9 mouse cellular contexts compared by ENCODE assay signal in genomic region chr17:30195591-30196183, GRCm38 (mm10).
A peak's percentile ranks its signal among the peaks of the same experiment; 100 is the strongest.
DNase-seq lines count a peak whose midpoint lies in the region; ATAC-seq and TF ChIP-seq lines count a peak whose summit lies in the region.
"Had no signal": no experiment of that assay in that cellular context is flagged by ENCODE, and none has a peak within 500 bp of the region (broad histone marks: within the 10 kb centered on the region; RNA-seq: fewer than 3 reads in every experiment).

No protein-coding gene starts in this region.

- WGBS in forebrain, embryonic 11.5 days, result 87% methylated on average over 21 of the region's 21 CpGs
- WGBS in forebrain, embryonic 16.5 days, result 80% methylated on average over 21 of the region's 21 CpGs

- peaks cover 9% of the 10 kb centered on the region; the same call in 1 of the 2 replicates for H3K4me1 ChIP-seq in forebrain, embryonic 11.5 days (replicated peaks; ENCODE audit: control insufficient read depth, insufficient read depth, low read length)
- H3K4me1 ChIP-seq in forebrain, embryonic 16.5 days (replicated peaks; ENCODE audit: control insufficient read depth, insufficient read depth, low read length), result peaks cover 63% of the 10 kb centered on the region

- H3K27me3 ChIP-seq in forebrain, embryonic 11.5 days (ENCODE audit: control insufficient read depth, insufficient read depth, low read length), result no peaks in the 10 kb centered on the region
- no peaks in the 10 kb centered on the region for H3K27me3 ChIP-seq in forebrain, embryonic 16.5 days (replicated peaks; ENCODE audit: control insufficient read depth, insufficient read depth, low read length)

- H3K36me3 ChIP-seq in forebrain, embryonic 11.5 days (ENCODE audit: control insufficient read depth, insufficient read depth, low read length), result no peaks in the 10 kb centered on the region
- H3K36me3 ChIP-seq in forebrain, embryonic 16.5 days (ENCODE audit: control insufficient read depth, insufficient read depth), result no peaks in the 10 kb centered on the region

- TF ChIP-seq CTCF in layer of hippocampus, adult 2 months (conservative IDR thresholded peaks at IDR 0.05), result no peak

- H3K27ac ChIP-seq in forebrain, embryonic 11.5 days (ENCODE audit: low read depth, low read length), result no peak overlapping the region
- H3K27ac ChIP-seq in forebrain, embryonic 16.5 days (ENCODE audit: low read length), result no peak overlapping the region
- H3K27ac ChIP-seq in layer of hippocampus, adult 2 months, result peak overlapping the region; percentile 70; the same call in 1 of the 2 replicates

- H3K9me3 ChIP-seq in forebrain, embryonic 11.5 days (ENCODE audit: control insufficient read depth, low read length), result no peaks in the 10 kb centered on the region
- H3K9me3 ChIP-seq in forebrain, embryonic 16.5 days (ENCODE audit: control insufficient read depth, low read length), result no peaks in the 10 kb centered on the region

- DNase-seq in forebrain, embryonic 11.5 days (ENCODE audit: low spot score), result peak; percentile 48
- peak in 1 of 2 experiments; percentile 8 for DNase-seq in layer of hippocampus, adult 2 months (ENCODE audit: low spot score in 2 of 2)
- DNase-seq in layer of hippocampus, adult 18-20 months (ENCODE audit: low spot score in 2 of 2), result no peak
- DNase-seq in urinary bladder, adult 2 months (ENCODE audit: low spot score), result peak; percentile 19
- no peak for DNase-seq in urinary bladder, postnatal 25 days (ENCODE audit: low spot score)
- DNase-seq in right cerebral cortex, postnatal 4 days, result peak; percentile 1
- DNase-seq in ovary, postnatal 10 days (ENCODE audit: low spot score), result no peak
- DNase-seq: cerebellum, adult 9-11 months had no signal

- no peak for ATAC-seq in forebrain, embryonic 11.5 days (replicated peaks; ENCODE audit: low FRiP score)
- no peak for ATAC-seq in forebrain, embryonic 16.5 days

- H3K9ac ChIP-seq in forebrain, embryonic 11.5 days (ENCODE audit: low read length), result no peak overlapping the region
- no peak overlapping the region for H3K9ac ChIP-seq in forebrain, embryonic 16.5 days (replicated peaks; ENCODE audit: low read depth, low read length)

- no peak overlapping the region for H3K4me2 ChIP-seq in forebrain, embryonic 11.5 days (ENCODE audit: low read depth, low read length, severe bottlenecking)
- H3K4me2 ChIP-seq in forebrain, embryonic 16.5 days (ENCODE audit: low read length), result no peak overlapping the region

- H3K4me3 ChIP-seq in forebrain, embryonic 11.5 days (ENCODE audit: low read depth, low read length), result no peak overlapping the region
- no peak overlapping the region for H3K4me3 ChIP-seq in forebrain, embryonic 16.5 days (replicated peaks; ENCODE audit: low read length)
- H3K4me3 ChIP-seq in layer of hippocampus, adult 2 months, result no peak overlapping the region

Comparison
In these comparisons a context has a peak if more than half of its experiments do, and no peak if none do; other contexts are left out.
1. DNase-seq: peak in forebrain, embryonic 11.5 days (single experiment), urinary bladder, adult 2 months (single experiment) and right cerebral cortex, postnatal 4 days (single experiment); none in layer of hippocampus, adult 18-20 months (0 of 2), urinary bladder, postnatal 25 days (single experiment) and ovary, postnatal 10 days (single experiment).